Mouse (Mus musculus) spleen, adult 18-20 months (tissue): ENCODE results near the gene 9430015G10Rik.

ENCODE experiments used
- DNase-seq, 2 experiments: peaks; one replicate each; pipeline ENCODE4 v3.0.0; 2022; ENCODE audit warnings: mixed read lengths in 2 of 2

Gene 9430015G10Rik

GRCm38 (mm10) chr4:156109570-156110331 is at the start of gene 9430015G10Rik:
Gene 9430015G10Rik (plus strand): TSS chr4:156109982.
- peak; percentile 95 for DNase-seq

- DNase-seq = no peak
These were observed 45.8 kb upstream of the 9430015G10Rik start for GRCm38 (mm10) chr4:156063861-156064509.

- DNase-seq = no peak
These were observed 45.3 kb upstream of the 9430015G10Rik start for GRCm38 (mm10) chr4:156064510-156064897.

- DNase-seq = no peak
These were observed 44.5 kb upstream of the 9430015G10Rik start for GRCm38 (mm10) chr4:156065156-156065894.

GRCm38 (mm10) chr4:156067256-156067949 is 42.4 kb upstream of the 9430015G10Rik start:
- no peak for DNase-seq

- DNase-seq = no peak
These were observed 40.1 kb upstream of the 9430015G10Rik start for GRCm38 (mm10) chr4:156069701-156070100.

- peak in 1 of 2 experiments; percentile 13 for DNase-seq
These were observed 39.5 kb upstream of the 9430015G10Rik start for GRCm38 (mm10) chr4:156070276-156070675.

GRCm38 (mm10) chr4:156070716-156071115 is 39.1 kb upstream of the 9430015G10Rik start:
- no peak for DNase-seq

GRCm38 (mm10) chr4:156076911-156077382 is 32.8 kb upstream of the 9430015G10Rik start:
- no peak for DNase-seq

GRCm38 (mm10) chr4:156077499-156078301 is 32.1 kb upstream of the 9430015G10Rik start:
- peak; percentile 52 to 64 for DNase-seq

GRCm38 (mm10) chr4:156082621-156083234 is 27.1 kb upstream of the 9430015G10Rik start:
- no peak for DNase-seq

- DNase-seq = no peak
These were observed 26.4 kb upstream of the 9430015G10Rik start for GRCm38 (mm10) chr4:156083348-156083747.

GRCm38 (mm10) chr4:156084096-156084879 is 25.5 kb upstream of the 9430015G10Rik start:
- DNase-seq = no peak

- no peak for DNase-seq
These were observed 24.5 kb upstream of the 9430015G10Rik start for GRCm38 (mm10) chr4:156085256-156085655.

GRCm38 (mm10) chr4:156087398-156088087 is 22.2 kb upstream of the 9430015G10Rik start:
- no peak for DNase-seq

GRCm38 (mm10) chr4:156091236-156091635 is 18.5 kb upstream of the 9430015G10Rik start:
- no peak for DNase-seq

GRCm38 (mm10) chr4:156092765-156093164 is 17.0 kb upstream of the 9430015G10Rik start:
- no peak for DNase-seq

- DNase-seq = no peak
These were observed 16.0 kb upstream of the 9430015G10Rik start for GRCm38 (mm10) chr4:156093758-156094157.

GRCm38 (mm10) chr4:156096191-156096590 is 13.6 kb upstream of the 9430015G10Rik start:
- no peak for DNase-seq
